Mouse (Mus musculus): ENCODE results near the gene Cbr4. TPM values are rescaled to one million over a fixed set of nuclear protein-coding genes. Genes with fewer than 3 reads are reported as not detected.

Gene Cbr4
- polyA plus RNA-seq, 1 experiment from 2014 or later = 21.4 TPM

DNA sequence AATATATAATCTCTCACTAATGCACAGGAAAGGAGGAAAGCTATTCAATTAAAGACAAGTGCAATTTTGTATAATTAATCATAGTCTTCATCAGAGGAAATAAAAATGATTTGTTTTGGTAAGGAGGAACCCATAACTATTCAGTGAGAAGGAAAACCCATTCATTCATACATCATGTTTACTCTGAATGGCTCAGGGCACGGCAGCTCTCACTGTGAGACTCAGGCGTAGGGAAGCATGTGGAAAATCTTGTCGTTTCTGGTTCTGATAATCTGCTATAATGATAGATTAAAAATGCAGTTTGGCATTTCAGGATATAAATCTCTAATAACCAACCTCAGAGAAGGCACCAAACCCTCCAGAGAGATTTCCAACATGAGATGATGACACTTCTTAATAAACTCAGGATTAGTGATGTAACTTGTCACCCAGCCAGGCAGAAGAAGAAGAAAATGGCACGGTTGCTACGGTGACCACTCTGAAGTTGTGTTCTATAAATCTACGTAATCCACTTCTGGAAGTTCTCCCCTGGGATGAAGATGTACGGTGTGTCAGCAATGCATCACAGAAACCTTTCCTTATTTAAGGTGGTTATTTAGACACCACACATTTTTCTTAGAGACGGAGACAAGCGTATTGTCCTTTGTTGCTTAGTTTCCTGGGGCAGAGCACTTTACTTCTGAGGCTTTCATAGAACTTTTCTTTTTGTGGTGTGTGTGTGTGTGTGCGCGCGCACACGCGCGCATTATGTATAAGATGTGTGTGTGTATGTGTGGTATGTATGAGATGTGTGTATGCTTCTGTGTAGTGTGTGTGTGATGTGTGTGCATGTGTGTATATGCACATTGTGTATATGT, 20.6 kb upstream of the Cbr4 start:
- Histone ChIP-seq H3K36me3 (no peaks in the 10 kb centered on the region), H3K9me3 (no peaks in the 10 kb centered on the region), H3K4me3 (replicated peaks) (no peak overlapping the region), H3K4me1 (replicated peaks) (peaks cover 18% of the 10 kb centered on the region), H3K27ac (no peak overlapping the region), H3K4me2 (replicated peaks) (no peak overlapping the region), H3K9ac (replicated peaks) (no peak overlapping the region), H3K27me3 (no peaks in the 10 kb centered on the region)
- WGBS = 68% methylated on average over 15 of the region's 15 CpGs
- ATAC-seq = peak; percentile 60

DNA sequence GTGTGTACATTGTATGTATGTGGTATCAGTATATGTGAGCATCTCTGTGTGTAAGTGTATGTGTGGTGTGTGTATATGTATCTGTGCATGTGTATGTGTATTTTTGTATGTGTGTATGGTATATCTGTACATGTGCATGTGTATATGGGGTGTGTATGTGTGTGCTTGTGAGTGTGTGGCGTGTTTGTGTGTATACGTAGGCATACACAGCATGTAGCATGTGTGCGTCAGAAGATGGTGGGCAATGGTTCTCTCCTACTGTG, 20.1 kb upstream of the Cbr4 start:
- H3K9ac ChIP-seq (replicated peaks) = no peak overlapping the region
- no peak overlapping the region for H3K4me3 ChIP-seq (replicated peaks)
- no peaks in the 10 kb centered on the region for H3K27me3 ChIP-seq
- H3K36me3 ChIP-seq = no peaks in the 10 kb centered on the region
- no peaks in the 10 kb centered on the region for H3K9me3 ChIP-seq
- H3K4me2 ChIP-seq (replicated peaks) = no peak overlapping the region
- peak; percentile 54 for ATAC-seq
- peaks cover 18% of the 10 kb centered on the region for H3K4me1 ChIP-seq (replicated peaks)
- 90% methylated on average over 3 of the region's 3 CpGs for WGBS
- H3K27ac ChIP-seq = no peak overlapping the region

DNA sequence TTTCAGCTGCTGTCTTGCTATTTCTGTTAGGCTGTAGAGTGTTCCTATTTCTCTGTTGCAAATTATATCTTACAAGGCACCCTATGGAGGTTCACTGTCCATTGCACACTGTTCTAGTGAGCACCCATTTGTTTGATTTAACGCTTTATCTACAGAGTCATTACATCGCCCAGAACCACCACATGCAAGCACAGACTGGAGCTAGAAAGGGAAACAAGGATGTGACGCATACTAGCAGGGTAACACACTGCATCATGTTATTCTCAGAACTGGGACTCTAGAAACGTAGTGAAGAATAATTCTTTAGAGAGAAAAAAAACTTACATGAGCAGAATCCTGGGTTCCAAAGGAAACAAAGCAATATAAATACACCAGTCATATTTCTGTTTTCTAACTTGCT, 17.3 kb upstream of the Cbr4 start:
- no peaks in the 10 kb centered on the region for H3K9me3 ChIP-seq
- peaks cover 18% of the 10 kb centered on the region for H3K4me1 ChIP-seq (replicated peaks)
- H3K27me3 ChIP-seq = no peaks in the 10 kb centered on the region
- no peak overlapping the region for H3K9ac ChIP-seq (replicated peaks)
- no peaks in the 10 kb centered on the region for H3K36me3 ChIP-seq
- WGBS = 91% methylated on average over 4 of the region's 4 CpGs
- no peak for ATAC-seq
- no peak overlapping the region for H3K27ac ChIP-seq
- no peak overlapping the region for H3K4me2 ChIP-seq (replicated peaks)
- H3K4me3 ChIP-seq (replicated peaks) = no peak overlapping the region

- 57% methylated on average over 6 of the region's 6 CpGs for WGBS
- Histone ChIP-seq H3K9me3 (no peaks in the 10 kb centered on the region), H3K4me2 (replicated peaks) (no peak overlapping the region), H3K4me3 (replicated peaks) (no peak overlapping the region), H3K4me1 (replicated peaks) (no peaks in the 10 kb centered on the region), H3K27me3 (no peaks in the 10 kb centered on the region), H3K27ac (no peak overlapping the region), H3K36me3 (no peaks in the 10 kb centered on the region), H3K9ac (replicated peaks) (no peak overlapping the region)
- ATAC-seq = no peak
Observed at GRCm38 (mm10) chr8:61475251-61475673, 12.3 kb upstream of the Cbr4 start.

DNA sequence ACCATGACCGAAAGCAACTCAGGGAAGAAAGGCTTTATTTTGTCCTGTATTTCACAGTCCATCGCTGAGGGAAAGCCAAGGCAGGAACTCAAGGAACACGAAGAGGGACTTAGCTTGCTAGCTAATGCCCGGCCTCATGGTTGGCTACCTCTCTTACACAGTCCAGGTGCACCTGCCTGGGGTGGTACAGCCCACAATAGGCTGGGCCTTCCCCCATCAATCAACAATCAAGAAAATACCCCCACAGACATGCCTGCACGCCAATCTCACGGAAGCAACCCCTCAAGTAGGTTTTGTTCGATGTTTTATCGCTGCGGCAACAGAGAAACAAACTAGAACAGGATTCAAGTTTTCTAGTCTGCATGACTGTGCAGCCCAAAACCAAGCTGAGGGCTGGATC, 11.4 kb upstream of the Cbr4 start:
- Histone ChIP-seq H3K4me3 (replicated peaks) (no peak overlapping the region), H3K9ac (replicated peaks) (no peak overlapping the region), H3K4me2 (replicated peaks) (no peak overlapping the region), H3K27ac (no peak overlapping the region), H3K9me3 (no peaks in the 10 kb centered on the region), H3K27me3 (no peaks in the 10 kb centered on the region), H3K36me3 (no peaks in the 10 kb centered on the region), H3K4me1 (replicated peaks) (no peaks in the 10 kb centered on the region)
- ATAC-seq = no peak
- 89% methylated on average over 9 of the region's 9 CpGs for WGBS

- WGBS = 93% methylated on average over 4 of the region's 4 CpGs
- no peaks in the 10 kb centered on the region for H3K27me3 ChIP-seq
- H3K9me3 ChIP-seq = no peaks in the 10 kb centered on the region
- no peak overlapping the region for H3K9ac ChIP-seq (replicated peaks)
- no peaks in the 10 kb centered on the region for H3K36me3 ChIP-seq
- no peaks in the 10 kb centered on the region for H3K4me1 ChIP-seq (replicated peaks)
- H3K27ac ChIP-seq = no peak overlapping the region
- no peak overlapping the region for H3K4me3 ChIP-seq (replicated peaks)
- no peak overlapping the region for H3K4me2 ChIP-seq (replicated peaks)
- ATAC-seq = no peak
Observed at GRCm38 (mm10) chr8:61478150-61478549, 9.4 kb upstream of the Cbr4 start.

GRCm38 (mm10) chr8:61478793-61479192, 8.7 kb upstream of the Cbr4 start:
- 90% methylated on average over 8 of the region's 8 CpGs for WGBS
- H3K36me3 ChIP-seq = no peaks in the 10 kb centered on the region
- ATAC-seq = no peak
- H3K4me1 ChIP-seq (replicated peaks) = no peaks in the 10 kb centered on the region
- H3K27ac ChIP-seq = no peak overlapping the region
- no peaks in the 10 kb centered on the region for H3K9me3 ChIP-seq
- H3K27me3 ChIP-seq = no peaks in the 10 kb centered on the region
- no peak overlapping the region for H3K4me2 ChIP-seq (replicated peaks)
- no peak overlapping the region for H3K4me3 ChIP-seq (replicated peaks)
- no peak overlapping the region for H3K9ac ChIP-seq (replicated peaks)

DNA sequence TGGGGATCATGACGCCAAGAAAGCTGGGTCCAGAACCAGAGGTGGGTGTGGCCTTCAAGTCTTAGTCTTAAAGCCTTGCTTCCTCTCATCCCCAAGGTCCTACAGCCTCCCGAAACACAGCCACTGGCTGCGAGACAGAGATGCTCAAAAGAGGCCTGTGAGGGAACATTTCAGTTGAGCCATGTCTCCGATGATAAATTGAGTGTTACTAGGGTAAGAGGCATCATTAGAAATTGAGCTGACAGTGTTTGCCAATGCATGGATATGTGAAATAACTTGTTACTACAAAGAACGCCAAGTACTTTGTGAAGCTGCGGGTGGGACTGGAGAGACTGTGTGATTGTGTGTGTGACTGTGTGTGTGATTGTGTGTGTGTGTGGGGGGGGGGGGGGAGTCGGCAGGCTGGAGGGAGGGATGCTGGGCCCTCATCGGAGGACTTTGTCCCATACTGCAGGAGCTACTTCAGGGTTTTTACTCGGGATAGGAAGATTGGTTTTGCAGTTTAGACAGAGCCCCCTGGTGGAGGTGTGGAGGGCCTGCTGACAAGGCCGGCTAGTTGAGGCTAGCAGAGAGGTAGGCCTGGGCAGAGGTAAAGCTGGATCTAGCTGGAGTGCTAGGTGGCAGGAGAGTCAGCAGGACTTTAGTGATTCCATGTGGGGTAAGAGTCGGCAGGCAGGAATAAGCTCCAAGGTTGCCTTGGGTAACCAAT, 7.9 kb upstream of the Cbr4 start:
- no peaks in the 10 kb centered on the region for H3K27me3 ChIP-seq
- peak; percentile 74 for ATAC-seq
- H3K9ac ChIP-seq (replicated peaks) = no peak overlapping the region
- no peaks in the 10 kb centered on the region for H3K36me3 ChIP-seq
- 57% methylated on average over 11 of the region's 11 CpGs for WGBS
- no peaks in the 10 kb centered on the region for H3K4me1 ChIP-seq (replicated peaks)
- H3K4me3 ChIP-seq (replicated peaks) = no peak overlapping the region
- no peak overlapping the region for H3K4me2 ChIP-seq (replicated peaks)
- no peak overlapping the region for H3K27ac ChIP-seq
- H3K9me3 ChIP-seq = no peaks in the 10 kb centered on the region

- ATAC-seq = peak; percentile 40; the same call in 1 of the 2 replicates
- WGBS = 82% methylated on average over 14 of the region's 14 CpGs
Observed at GRCm38 (mm10) chr8:61480260-61480967, 7.1 kb upstream of the Cbr4 start.

DNA sequence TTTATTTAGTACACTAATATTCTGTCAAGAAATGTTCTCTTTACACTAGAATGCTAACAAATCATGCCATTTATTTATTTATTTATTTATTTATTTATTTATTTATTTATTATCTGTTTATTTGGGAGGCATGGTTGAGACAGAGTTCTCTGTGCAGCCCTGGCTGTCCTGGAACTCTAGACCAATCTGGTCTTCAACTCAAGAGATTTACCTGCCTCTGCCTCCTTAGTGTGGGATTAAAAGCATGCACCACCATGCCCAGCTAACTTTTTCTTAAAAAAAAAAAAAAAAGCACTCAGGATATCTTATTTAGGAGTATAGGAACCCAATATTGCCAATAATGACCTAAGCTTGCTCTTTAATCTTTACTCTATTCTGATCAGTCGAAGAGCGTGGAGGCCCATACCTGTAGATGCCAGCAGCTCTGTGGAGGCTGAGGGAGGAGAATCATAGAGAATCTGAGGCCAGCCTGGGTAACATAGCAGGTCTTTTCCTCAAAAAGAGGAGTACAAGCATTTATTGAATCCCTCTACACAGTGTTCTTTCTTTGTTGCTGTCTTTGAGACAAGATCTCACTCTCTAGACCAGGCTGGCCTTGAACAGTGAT, 508 bp upstream of the Cbr4 start:
- no peaks in the 10 kb centered on the region for H3K27me3 ChIP-seq
- no peak overlapping the region for H3K4me2 ChIP-seq (replicated peaks)
- peaks cover 10% of the 10 kb centered on the region for H3K4me1 ChIP-seq (replicated peaks)
- H3K4me3 ChIP-seq (replicated peaks) = no peak overlapping the region
- WGBS = 98% methylated on average over 2 of the region's 2 CpGs
- peak; percentile 49 for ATAC-seq
- H3K9me3 ChIP-seq = no peaks in the 10 kb centered on the region
- 0 out of 2 replicates have a peak, but pooled peaks cover 2% of the 10 kb centered on the region for H3K36me3 ChIP-seq
- H3K9ac ChIP-seq (replicated peaks) = no peak overlapping the region
- peak overlapping the region; percentile 95; the same call in 1 of the 2 replicates for H3K27ac ChIP-seq

More at GRCm38 (mm10) chr8:61480260-61480967, 7.1 kb upstream of the Cbr4 start:
- Histone ChIP-seq H3K27me3 (no peaks in the 10 kb centered on the region), H3K27ac (no peak overlapping the region), H3K9me3 (no peaks in the 10 kb centered on the region), H3K36me3 (no peaks in the 10 kb centered on the region), H3K4me1 (replicated peaks) (no peaks in the 10 kb centered on the region), H3K9ac (replicated peaks) (no peak overlapping the region), H3K4me3 (replicated peaks) (no peak overlapping the region), H3K4me2 (replicated peaks) (no peak overlapping the region)

- no peaks in the 10 kb centered on the region for H3K9me3 ChIP-seq
- H3K36me3 ChIP-seq = 0 out of 2 replicates have a peak, but pooled peaks cover 6% of the 10 kb centered on the region
- no peaks in the 10 kb centered on the region for H3K27me3 ChIP-seq
- WGBS = 91% methylated on average over 8 of the region's 8 CpGs
- ATAC-seq = no peak
- peak overlapping the region; percentile 77 for H3K4me3 ChIP-seq (replicated peaks)
- H3K4me2 ChIP-seq (replicated peaks) = peak overlapping the region; percentile 79
- H3K4me1 ChIP-seq (replicated peaks) = peaks cover 10% of the 10 kb centered on the region
- H3K27ac ChIP-seq = no peak overlapping the region
- peak overlapping the region; percentile 83; the same call in 1 of the 2 replicates for H3K9ac ChIP-seq (replicated peaks)
Observed at GRCm38 (mm10) chr8:61488631-61489030, 1.1 kb downstream of the Cbr4 start.

DNA sequence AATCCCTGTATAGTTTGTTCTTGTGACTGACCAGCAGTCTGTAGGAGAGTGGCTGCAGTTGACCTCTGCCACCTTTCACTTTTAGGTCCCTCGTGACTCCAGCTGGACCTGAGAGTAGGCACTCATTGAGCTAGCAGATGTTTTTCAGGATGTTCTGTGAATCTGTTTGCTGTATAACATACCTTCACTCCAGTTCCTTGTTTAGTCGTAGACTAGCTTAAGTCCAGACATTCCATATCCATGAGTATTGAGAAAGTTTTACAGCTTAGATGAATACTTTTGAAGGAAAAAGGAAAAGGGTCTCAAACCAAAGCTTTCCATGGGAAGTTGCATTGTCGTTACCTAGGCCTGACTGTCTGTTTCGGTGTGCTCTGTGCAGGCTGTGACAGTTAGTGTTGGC, 9.6 kb downstream of the Cbr4 start:
- 79% methylated on average over 4 of the region's 4 CpGs for WGBS
- H3K4me2 ChIP-seq (replicated peaks) = no peak overlapping the region
- H3K9me3 ChIP-seq = no peaks in the 10 kb centered on the region
- no peak for ATAC-seq
- no peak overlapping the region for H3K27ac ChIP-seq
- no peak overlapping the region for H3K9ac ChIP-seq (replicated peaks)
- H3K36me3 ChIP-seq = peaks cover 17% of the 10 kb centered on the region
- H3K27me3 ChIP-seq = no peaks in the 10 kb centered on the region
- H3K4me3 ChIP-seq (replicated peaks) = no peak overlapping the region
- no peaks in the 10 kb centered on the region for H3K4me1 ChIP-seq (replicated peaks)
